In genomic region chr5:149002803-149003115, GRCm38 (mm10) we compare ENCODE assay signal across 17 mouse cellular contexts. TPM values are rescaled to one million over a fixed set of nuclear protein-coding genes. Genes with fewer than 3 reads are reported as not detected.
A peak's percentile ranks its signal among the peaks of the same experiment; 100 is the strongest.
DNase-seq lines count a peak whose midpoint lies in the region; ATAC-seq lines count a peak whose summit lies in the region.
"Had no signal": no experiment of that assay in that cellular context is flagged by ENCODE, and none has a peak within 500 bp of the region (broad histone marks: within the 10 kb centered on the region; RNA-seq: fewer than 3 reads in every experiment).

No protein-coding gene starts in this region.

- peak overlapping the region; percentile 27; the same call in 1 of the 2 replicates for H3K27ac ChIP-seq in liver, embryonic 12.5 days
- H3K27ac ChIP-seq in embryonic facial prominence, embryonic 15.5 days (replicated peaks): peak overlapping the region; percentile 81
- peak overlapping the region; percentile 79 for H3K27ac ChIP-seq in limb, embryonic 10.5 days
- H3K27ac ChIP-seq in stomach, embryonic 16.5 days (ENCODE audit: low read length): peak overlapping the region; percentile 60
- H3K27ac ChIP-seq: forebrain, embryonic 13.5 days; heart, embryonic 15.5 days; hindbrain, postnatal 0 days; midbrain, embryonic 13.5 days; neural tube, embryonic 12.5 days had no signal

- H3K9ac ChIP-seq in liver, embryonic 12.5 days: no peak overlapping the region
- H3K9ac ChIP-seq in embryonic facial prominence, embryonic 15.5 days: no peak overlapping the region
- H3K9ac ChIP-seq in stomach, embryonic 16.5 days (ENCODE audit: low read length): peak overlapping the region; percentile 16
- H3K9ac ChIP-seq: forebrain, embryonic 13.5 days; heart, embryonic 15.5 days; midbrain, embryonic 13.5 days; neural tube, embryonic 12.5 days had no signal

- H3K4me2 ChIP-seq in liver, embryonic 12.5 days: no peak overlapping the region
- peak overlapping the region; percentile 8; the same call in 1 of the 2 replicates for H3K4me2 ChIP-seq in embryonic facial prominence, embryonic 15.5 days (replicated peaks)
- H3K4me2 ChIP-seq in stomach, embryonic 16.5 days (ENCODE audit: low read depth, low read length): peak overlapping the region; percentile 9; the same call in 1 of the 2 replicates
- H3K4me2 ChIP-seq: forebrain, embryonic 13.5 days; heart, embryonic 15.5 days; midbrain, embryonic 13.5 days; neural tube, embryonic 12.5 days had no signal

- no peak overlapping the region for H3K4me3 ChIP-seq in liver, embryonic 12.5 days
- no peak overlapping the region for H3K4me3 ChIP-seq in embryonic facial prominence, embryonic 15.5 days (replicated peaks)
- no peak overlapping the region for H3K4me3 ChIP-seq in limb, embryonic 10.5 days
- no peak overlapping the region for H3K4me3 ChIP-seq in stomach, embryonic 16.5 days (replicated peaks; ENCODE audit: low read length)
- H3K4me3 ChIP-seq: forebrain, embryonic 13.5 days; heart, embryonic 15.5 days; midbrain, embryonic 13.5 days; neural tube, embryonic 12.5 days had no signal

- no peak for DNase-seq in liver
- DNase-seq in limb, embryonic 10.5 days (ENCODE audit: low spot score): no peak
- DNase-seq in natural killer cell, adult 2 months (ENCODE audit: low spot score in 2 of 2): no peak
- DNase-seq: adrenal gland, postnatal 10 days; cerebellum, adult 11 months; gastrocnemius, postnatal 25 days; lung, adult 18-20 months; thymus, postnatal 36 days had no signal

- H3K36me3 ChIP-seq in liver, embryonic 12.5 days: no peaks in the 10 kb centered on the region
- H3K36me3 ChIP-seq in embryonic facial prominence, embryonic 15.5 days: no peaks in the 10 kb centered on the region
- H3K36me3 ChIP-seq in limb, embryonic 10.5 days: no peaks in the 10 kb centered on the region
- no peaks in the 10 kb centered on the region for H3K36me3 ChIP-seq in stomach, embryonic 16.5 days (ENCODE audit: control insufficient read depth, insufficient read depth, low read length)
- H3K36me3 ChIP-seq: heart, embryonic 15.5 days; midbrain, embryonic 13.5 days; neural tube, embryonic 12.5 days had no signal

- ATAC-seq in liver, embryonic 12.5 days: no peak
- ATAC-seq in embryonic facial prominence, embryonic 15.5 days (ENCODE audit: insufficient number of reproducible peaks, low FRiP score, low TSS enrichment, low read depth): no peak
- no peak for ATAC-seq in stomach, embryonic 16.5 days (ENCODE audit: insufficient read depth, low FRiP score)
- ATAC-seq in CD4-positive, CD25-positive, alpha-beta regulatory T cell, adult 4 months: no peak
- ATAC-seq: forebrain, embryonic 13.5 days; hindbrain, postnatal 0 days; midbrain, embryonic 13.5 days had no signal

- no peaks in the 10 kb centered on the region for H3K27me3 ChIP-seq in liver, embryonic 12.5 days (replicated peaks)
- no peaks in the 10 kb centered on the region for H3K27me3 ChIP-seq in embryonic facial prominence, embryonic 15.5 days
- H3K27me3 ChIP-seq in limb, embryonic 10.5 days (ENCODE audit: low read depth, poor library complexity, severe bottlenecking): no peaks in the 10 kb centered on the region
- no peaks in the 10 kb centered on the region for H3K27me3 ChIP-seq in stomach, embryonic 16.5 days (ENCODE audit: control insufficient read depth, insufficient read depth, low read length)
- H3K27me3 ChIP-seq: forebrain, embryonic 13.5 days; heart, embryonic 15.5 days; neural tube, embryonic 12.5 days had no signal

- H3K4me1 ChIP-seq in liver, embryonic 12.5 days: peaks cover 38% of the 10 kb centered on the region
- H3K4me1 ChIP-seq in embryonic facial prominence, embryonic 15.5 days: peaks cover 40% of the 10 kb centered on the region
- peaks cover 55% of the 10 kb centered on the region for H3K4me1 ChIP-seq in limb, embryonic 10.5 days
- peaks cover 20% of the 10 kb centered on the region for H3K4me1 ChIP-seq in stomach, embryonic 16.5 days (ENCODE audit: control insufficient read depth, insufficient read depth, low read length)

- no peaks in the 10 kb centered on the region for H3K9me3 ChIP-seq in liver, embryonic 12.5 days (replicated peaks)
- no peaks in the 10 kb centered on the region for H3K9me3 ChIP-seq in embryonic facial prominence, embryonic 15.5 days (replicated peaks)
- H3K9me3 ChIP-seq in limb, embryonic 10.5 days (replicated peaks): no peaks in the 10 kb centered on the region
- H3K9me3 ChIP-seq in stomach, embryonic 16.5 days (replicated peaks; ENCODE audit: control insufficient read depth, low read length): no peaks in the 10 kb centered on the region
- H3K9me3 ChIP-seq: forebrain, embryonic 13.5 days; heart, embryonic 15.5 days; midbrain, embryonic 13.5 days; neural tube, embryonic 12.5 days had no signal

- 63% methylated on average over 6 of the region's 6 CpGs for WGBS in liver, embryonic 12.5 days (ENCODE audit: insufficient replicate concordance)
- 39% methylated on average over 6 of the region's 6 CpGs for WGBS in embryonic facial prominence, embryonic 15.5 days
- 74% methylated on average over 6 of the region's 6 CpGs for WGBS in limb, embryonic 10.5 days
- 65% methylated on average over 6 of the region's 6 CpGs for WGBS in stomach, embryonic 16.5 days

RNA-seq across cellular contexts. Expression of gene Gm42791, which starts 7.8 kb away (rescaled TPM):
- polyA plus RNA-seq in liver, embryonic 12.5 days (2016; fragmentation: Nextera tagmentation; extraction: Ambion mirVana): 0.51 and 1.7 TPM in 2 replicates
- 1.6 and 2.3 TPM in 2 replicates for polyA plus RNA-seq in embryonic facial prominence, embryonic 15.5 days (2015; fragmentation: Nextera tagmentation; extraction: Ambion mirVana)
- 0.85 TPM in 1 of 2 replicates, not detected in the other for polyA plus RNA-seq in limb, embryonic 10.5 days (2016; fragmentation: Nextera tagmentation; extraction: Ambion mirVana)
- 1.6 and 2.2 TPM in 2 replicates for polyA plus RNA-seq in stomach, embryonic 16.5 days (2015; fragmentation: Nextera tagmentation; extraction: Ambion mirVana)
- polyA plus RNA-seq in CD4-positive, CD25-positive, alpha-beta regulatory T cell, adult 4 months (2017; shearing (Covaris generic)): 1 to 10 TPM; 1.3 to 1.4 TPM

Comparison
In these comparisons a context has a peak if more than half of its experiments do, and no peak if none do; other contexts are left out.
1. H3K27ac ChIP-seq: peak in every context shown above with its lines; median percentile 81 in embryonic facial prominence, embryonic 15.5 days; 79 in limb, embryonic 10.5 days; 60 in stomach, embryonic 16.5 days; 27 in liver, embryonic 12.5 days.